Mouse (Mus musculus) regulatory T cell (primary cell): Measurements from ENCODE around the gene Wsb1.

Source experiments
- in situ Hi-C: fragments of 300-600 bp; cut with MboI, MseI; formaldehyde crosslinking; loops from one replicate; pipeline ENCODE4 v1.15.1; 2025; ENCODE audit warnings: high pct_unique_total_duplicates

Wsb1 gene

GRCm38 (mm10) chr11:79218061-79218460, 36.4 kb downstream of the Wsb1 start:
- in situ Hi-C loops: no loop called here

DNA sequence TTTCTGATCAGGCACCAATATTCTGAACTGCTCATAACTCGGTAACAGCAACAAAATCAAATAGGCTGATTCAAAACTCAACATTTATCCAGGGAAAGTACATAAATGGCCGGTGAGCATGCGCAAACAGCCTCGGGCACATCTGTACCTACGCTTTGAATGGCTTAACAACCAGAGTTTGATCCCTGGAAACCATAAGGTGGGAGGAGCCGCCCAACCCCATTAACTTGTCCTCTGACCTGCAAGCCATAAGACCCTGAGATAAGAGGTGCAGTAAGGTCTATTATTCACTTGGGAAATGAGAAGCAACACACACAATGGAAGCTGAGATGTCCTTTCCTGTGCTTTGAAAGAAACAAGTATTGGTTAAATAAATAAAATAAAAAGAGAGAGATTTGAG, 37.3 kb downstream of the Wsb1 start:
- in situ Hi-C loops: no loop called here

DNA sequence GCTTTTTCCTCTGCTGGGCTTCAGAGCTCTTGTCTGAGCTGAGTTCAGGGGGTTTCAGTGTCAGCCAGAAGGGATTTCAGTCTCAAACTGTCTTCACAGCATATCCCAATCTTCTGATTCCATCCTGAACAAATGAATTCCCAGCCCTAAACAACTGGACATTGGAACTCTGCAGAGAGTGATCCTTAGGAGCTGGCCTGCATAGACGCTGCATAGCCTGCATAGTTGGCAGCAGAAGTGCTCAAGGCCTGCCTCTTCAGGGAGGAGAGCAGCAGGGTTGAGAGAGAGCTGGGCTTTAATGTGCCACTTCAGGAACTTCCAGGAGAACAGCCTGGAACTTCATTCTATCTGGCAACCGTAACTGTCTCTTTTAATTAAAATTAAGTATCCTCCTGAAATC, 38.9 kb downstream of the Wsb1 start:
- in situ Hi-C loops: no loop called here

DNA sequence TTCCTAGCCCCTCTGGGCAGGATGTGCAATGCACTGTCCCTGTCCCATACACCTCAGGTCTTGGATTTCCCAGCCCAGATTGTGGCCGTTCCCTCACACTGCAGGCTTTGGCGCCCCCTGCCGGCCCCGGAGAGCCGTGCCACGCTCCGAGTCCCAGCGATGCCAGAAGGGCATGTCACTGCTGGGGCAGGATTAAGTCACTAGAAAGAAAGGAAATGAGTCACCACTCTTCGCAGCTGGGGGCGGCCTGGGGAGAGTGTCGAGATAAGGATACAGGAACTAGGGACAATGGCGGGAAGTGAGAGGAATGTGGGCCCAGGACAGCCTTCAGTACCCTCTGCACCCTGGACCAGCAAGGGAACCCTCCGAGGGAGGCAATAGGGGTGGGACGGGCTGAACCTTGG, 40.5 kb downstream of the Wsb1 start:
- in situ Hi-C loops: loop anchor here (5.0 kb wide), 2 partner anchors 182 to 247 kb away; no protein-coding TSS in a partner anchor

- in situ Hi-C loops: loop anchor here (5.0 kb wide), 2 partner anchors 178 to 243 kb away; no protein-coding TSS in a partner anchor
Observed at GRCm38 (mm10) chr11:79209882-79210471, 44.5 kb downstream of the Wsb1 start.

DNA sequence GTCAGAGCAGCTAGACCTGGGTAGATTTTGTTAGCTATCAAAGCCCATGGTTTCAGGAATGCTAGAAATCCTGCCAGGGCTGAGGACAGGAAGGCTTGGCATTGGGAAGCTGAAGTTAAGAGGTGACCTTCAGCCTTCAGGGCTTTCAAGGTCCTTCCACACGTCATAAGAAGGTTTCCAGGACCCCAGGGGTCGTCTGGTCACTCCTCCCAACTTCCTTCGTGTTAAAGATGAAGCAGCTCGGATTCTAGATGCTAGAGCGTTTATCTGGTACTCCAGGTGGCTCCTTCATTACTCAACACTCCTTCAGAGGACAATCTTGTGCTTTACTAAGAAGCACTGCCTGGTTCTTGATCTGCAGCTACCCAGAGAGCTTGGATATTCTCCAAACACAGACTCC, 45.4 kb downstream of the Wsb1 start:
- in situ Hi-C loops: no loop called here

- in situ Hi-C loops: no loop called here
Observed at GRCm38 (mm10) chr11:79208462-79208861, 46.0 kb downstream of the Wsb1 start.

- in situ Hi-C loops: no loop called here
Observed at GRCm38 (mm10) chr11:79207691-79208090, 46.8 kb downstream of the Wsb1 start.

DNA sequence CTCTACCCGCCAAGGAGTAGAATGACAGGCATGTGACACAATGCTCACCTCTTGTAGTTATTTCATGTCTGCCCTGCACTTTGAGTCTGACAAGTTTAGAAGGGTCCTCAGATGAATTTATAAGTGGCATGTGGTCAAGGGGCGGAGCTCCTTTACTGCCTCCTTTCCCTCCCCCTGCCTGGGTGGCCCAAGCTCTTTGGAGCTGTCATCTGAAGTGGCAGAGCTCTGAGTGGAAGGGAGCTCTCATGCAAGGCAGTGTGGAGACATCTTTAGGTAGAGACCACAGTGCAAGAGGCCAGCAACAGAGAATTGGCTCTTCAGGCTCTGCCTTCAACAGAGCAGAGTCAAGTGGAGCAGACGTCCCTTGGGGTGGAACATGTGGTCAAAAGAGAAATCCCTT, 50.0 kb downstream of the Wsb1 start:
- in situ Hi-C loops: loop anchor here (5.0 kb wide), 1 partner anchor 47 kb away; no protein-coding TSS in a partner anchor

GRCm38 (mm10) chr11:79200502-79200901, 54.0 kb downstream of the Wsb1 start:
- in situ Hi-C loops: loop anchor here (5.0 kb wide), 1 partner anchor 43 kb away; no protein-coding TSS in a partner anchor

- in situ Hi-C loops: no loop called here
Observed at GRCm38 (mm10) chr11:79198562-79198961, 55.9 kb downstream of the Wsb1 start.

DNA sequence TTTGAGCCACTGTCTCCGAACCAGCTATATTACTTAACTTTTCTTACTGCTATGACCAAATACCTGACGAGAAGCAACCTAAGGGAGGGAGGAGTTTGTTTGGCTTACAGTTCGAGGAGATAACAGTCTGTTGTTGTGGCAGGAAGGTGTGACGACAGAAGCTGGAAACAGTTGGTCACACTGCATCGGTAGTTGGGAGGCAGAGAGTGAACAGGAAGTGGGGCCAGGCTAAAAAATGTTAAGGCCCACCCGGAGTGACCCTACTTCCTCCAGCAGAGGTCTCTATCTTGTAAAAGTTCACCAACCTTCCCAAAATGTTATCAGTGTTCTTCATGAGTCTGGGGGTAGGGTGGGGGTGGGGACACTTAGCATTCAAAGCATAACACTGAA, 56.6 kb downstream of the Wsb1 start:
- in situ Hi-C loops: no loop called here

DNA sequence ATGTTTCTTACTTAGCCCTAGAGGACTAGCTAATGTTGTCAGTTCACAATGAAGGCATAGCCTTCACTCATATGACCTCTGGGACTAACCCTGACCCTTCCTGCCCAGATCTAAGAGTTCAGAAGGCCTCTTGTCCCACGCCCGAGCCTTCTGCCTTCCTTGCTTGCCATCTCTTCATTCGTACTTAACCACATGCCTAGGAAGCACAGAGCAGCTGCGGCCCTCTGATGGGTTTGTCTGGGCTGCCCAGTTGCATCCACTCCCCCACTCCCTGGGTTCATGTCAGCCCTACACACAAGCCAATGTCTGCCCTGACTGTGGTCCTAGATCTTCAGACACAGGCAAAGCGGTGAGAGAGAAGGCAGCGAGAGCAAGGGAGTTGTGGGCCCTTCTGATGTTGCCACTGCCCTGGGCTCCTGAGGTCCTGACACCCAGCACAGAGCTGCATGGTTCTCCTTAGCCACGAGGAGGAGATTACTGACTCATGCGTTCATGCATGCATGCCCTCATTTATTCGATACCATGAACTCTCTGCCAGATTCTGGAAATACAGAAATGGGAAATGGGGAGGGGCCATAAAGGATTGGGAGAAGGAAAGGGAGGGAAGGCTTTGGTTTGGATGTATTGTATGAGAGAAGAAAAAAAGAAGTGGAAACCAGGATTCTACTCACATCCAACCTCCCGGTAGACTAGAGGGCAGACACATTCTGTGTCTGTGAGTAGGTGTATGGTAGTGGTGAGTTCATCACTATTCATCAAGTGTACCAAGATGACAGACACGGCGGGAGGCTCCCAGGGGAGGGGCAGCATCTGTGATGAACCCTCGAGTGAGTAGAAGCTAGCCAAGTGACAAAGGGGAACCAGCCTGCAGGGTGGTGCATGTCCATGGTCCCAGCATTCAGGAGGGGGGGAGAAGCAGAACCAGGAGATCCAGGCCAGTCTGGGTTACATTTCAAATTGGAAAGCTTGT, 57.3 kb downstream of the Wsb1 start:
- in situ Hi-C loops: no loop called here

DNA sequence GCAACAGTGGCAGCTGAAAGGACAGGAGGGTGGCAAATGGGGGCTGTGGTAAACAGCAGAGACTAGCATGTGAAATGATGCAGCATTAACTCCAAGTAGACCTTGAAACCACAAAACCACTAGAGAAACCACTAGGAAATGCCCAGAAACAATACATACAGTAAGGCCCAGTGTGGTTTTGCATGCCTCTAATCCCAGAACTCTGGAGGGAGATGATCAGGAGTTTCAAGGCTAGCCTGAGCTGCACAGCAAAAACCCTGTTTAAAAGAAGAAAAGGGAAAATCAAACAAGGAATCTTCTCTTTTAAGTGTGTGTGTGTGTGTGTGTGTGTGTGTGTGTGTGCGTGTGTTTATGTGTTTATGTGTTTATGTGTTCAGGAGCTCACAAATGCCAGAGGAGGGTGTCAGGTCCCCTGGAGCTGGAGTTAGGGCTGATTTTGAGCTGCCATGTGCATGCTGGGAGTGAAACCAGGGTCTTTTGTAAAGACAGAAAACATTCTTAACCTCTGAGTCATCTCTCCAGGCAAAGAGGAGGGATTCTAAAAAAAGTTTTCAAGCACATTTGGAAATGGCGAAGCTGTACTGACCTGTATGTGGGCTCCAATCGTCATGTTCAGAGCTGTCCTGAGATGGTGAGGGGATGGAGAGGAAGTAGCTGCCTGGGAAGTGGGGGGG, 58.1 kb downstream of the Wsb1 start:
- in situ Hi-C loops: no loop called here

GRCm38 (mm10) chr11:79192176-79192575, 62.3 kb downstream of the Wsb1 start:
- in situ Hi-C loops: loop anchor here (5.0 kb wide), 1 partner anchor 90 kb away; no protein-coding TSS in a partner anchor

DNA sequence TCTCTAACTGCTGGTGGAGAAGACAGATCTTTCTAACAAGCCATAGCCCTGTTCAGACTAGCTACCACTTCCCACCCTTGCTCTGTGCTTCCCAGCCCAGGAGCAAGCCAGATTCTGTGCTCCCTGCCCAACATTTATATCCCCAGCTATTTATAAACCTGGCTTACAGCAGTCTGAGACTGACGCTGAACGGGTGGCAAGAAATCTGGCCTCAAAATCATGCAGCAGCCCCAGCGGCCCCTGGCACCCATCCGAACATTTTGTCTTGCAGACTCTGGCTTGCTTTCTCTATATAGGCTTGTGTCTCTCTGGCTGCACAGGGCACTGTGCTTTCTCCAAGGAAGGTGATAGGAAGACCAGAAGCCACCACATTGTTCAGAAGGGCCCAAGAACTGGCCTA, 63.3 kb downstream of the Wsb1 start:
- in situ Hi-C loops: loop anchor here (5.0 kb wide), 1 partner anchor 89 kb away; no protein-coding TSS in a partner anchor

DNA sequence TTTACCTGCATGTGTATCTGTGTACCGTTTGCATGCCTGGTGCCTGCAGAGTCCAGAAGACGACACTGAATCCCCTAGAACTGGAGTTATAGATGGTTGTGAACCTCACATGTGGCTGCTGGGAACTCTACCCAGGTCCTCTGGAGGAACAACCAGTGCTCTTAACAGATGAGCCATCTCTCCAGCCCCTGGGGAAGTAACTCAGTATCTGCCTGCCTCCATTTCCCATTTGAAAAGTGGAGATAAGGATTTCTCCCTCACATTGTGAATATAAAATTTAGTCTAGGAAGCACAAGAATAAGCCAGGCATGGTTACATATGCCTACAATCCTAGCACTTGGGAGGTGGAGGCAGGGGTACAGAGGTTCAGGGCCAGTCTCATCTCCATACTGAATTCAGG, 64.2 kb downstream of the Wsb1 start:
- in situ Hi-C loops: loop anchor here (5.0 kb wide), 1 partner anchor 88 kb away; no protein-coding TSS in a partner anchor
